Mouse (Mus musculus): Measurements from ENCODE around the gene Alk.

DNA sequence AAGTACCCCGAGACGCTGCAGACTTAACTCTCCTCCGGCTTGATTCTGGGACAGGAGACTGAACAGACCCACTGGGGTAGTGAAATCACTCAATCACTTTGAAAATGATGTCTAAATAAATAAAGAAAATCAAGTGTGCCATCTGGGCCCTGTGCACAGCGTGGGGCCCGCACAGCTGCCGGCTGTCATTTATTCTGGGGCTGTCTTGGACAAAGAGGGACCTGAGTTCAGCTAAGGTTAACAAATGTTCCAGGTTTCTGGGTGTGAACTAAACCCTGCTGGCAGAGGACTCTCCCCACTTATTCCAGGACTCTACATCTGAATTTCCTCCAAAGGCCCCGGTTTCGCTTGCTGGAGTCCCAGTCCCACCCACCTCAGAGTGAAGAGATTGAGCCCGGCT lies 581.1 kb downstream of the Alk start:
- no peak for TF ChIP-seq CTCF (IDR thresholded peaks at IDR 0.05; ENCODE audit: low read depth, low read length)
- TF ChIP-seq EP300 (IDR thresholded peaks at IDR 0.05; ENCODE audit: insufficient read depth, low read depth, low read length): no peak
- no peak for TF ChIP-seq POLR2A (IDR thresholded peaks at IDR 0.05; ENCODE audit: insufficient read depth, low read length)
